Mouse (Mus musculus) mouse embryonic stem cell (cell line): ENCODE data around the gene Alkbh4.
"Not testable (repeated sequence)": the region's sequence is repeated elsewhere in the genome, so short reads cannot be mapped to it uniquely, and the experiment has no call there.

Source experiments
- in situ Hi-C, 2 experiments: fragments of 300-500 bp; cut with MboI; formaldehyde crosslinking; loops; 1 replicate in 1 of 2; 3 replicates in 1 of 2; pipeline ENCODE4 v1.14.3; 2019 to 2020; ENCODE audit warnings: low sequenced_read_pairs in 2 of 2, low pct_unique_long_range_greater_than_20kb in 1 of 2, mixed read lengths in 1 of 2; ENCODE audit not compliant: unreplicated experiment in 1 of 2

The Alkbh4 gene

DNA sequence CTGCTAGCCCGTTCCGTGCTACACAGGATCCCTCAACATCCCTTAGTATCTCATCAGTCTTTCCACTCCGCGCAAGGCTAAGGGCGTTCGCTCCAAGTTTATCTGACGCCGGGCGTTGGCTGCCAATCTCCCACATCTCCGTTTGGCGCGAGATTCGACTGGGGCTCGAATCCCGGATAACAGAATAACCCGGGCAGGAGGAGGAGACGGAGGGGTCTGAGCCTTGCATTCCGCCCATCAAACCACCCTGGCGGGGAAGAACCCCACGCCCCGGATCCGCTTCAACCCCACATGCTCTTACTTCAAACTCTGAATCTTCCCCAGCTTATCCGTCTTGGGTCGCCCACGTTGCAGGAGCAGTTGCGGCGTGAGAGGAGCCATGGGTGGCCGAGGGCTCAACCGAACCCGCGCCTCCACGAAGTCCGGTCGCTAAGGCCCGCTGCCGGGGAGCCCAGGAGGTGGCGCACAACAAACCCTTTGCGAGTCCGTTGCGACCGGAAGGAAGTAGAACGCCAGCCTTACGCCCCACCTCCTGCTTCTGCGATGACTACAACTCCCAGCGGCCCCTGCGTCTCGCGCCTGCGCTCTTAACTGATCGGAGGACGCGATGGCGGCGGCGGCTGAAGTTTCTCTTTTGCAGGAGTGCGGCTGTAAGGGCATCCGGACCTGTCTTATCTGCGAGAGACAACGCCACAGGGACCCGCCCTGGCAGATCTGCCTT, at the start of gene Alkbh4, which contains the start of gene Lrwd1:
Gene Alkbh4, plus strand, starts transcription at position 576 of the 721 bp plus-strand sequence.
Gene Lrwd1, minus strand, starts transcription at position 504 of the 721 bp plus-strand sequence.
- in situ Hi-C loops = no loop called here

DNA sequence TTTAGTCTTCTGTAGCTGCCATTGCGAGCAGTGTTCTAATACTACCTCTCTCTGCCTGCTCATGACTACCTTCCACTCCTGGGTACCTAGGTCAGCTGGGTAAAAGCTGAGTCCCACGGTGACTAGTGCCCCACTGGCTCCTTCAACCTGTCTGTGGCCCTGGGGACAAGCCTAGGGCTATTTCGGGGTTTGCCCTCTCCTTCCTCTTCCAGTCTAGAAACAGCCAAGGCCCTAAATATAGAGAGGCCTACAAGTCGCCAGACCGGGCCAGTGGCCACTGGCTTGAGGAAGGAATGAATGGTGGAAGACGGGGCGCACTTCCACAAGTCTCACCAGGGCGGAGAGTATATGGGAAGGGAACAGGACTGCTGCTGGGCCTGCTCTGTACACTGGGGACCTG, 49.7 kb upstream of the Alkbh4 start:
- in situ Hi-C loops = no loop called here

DNA sequence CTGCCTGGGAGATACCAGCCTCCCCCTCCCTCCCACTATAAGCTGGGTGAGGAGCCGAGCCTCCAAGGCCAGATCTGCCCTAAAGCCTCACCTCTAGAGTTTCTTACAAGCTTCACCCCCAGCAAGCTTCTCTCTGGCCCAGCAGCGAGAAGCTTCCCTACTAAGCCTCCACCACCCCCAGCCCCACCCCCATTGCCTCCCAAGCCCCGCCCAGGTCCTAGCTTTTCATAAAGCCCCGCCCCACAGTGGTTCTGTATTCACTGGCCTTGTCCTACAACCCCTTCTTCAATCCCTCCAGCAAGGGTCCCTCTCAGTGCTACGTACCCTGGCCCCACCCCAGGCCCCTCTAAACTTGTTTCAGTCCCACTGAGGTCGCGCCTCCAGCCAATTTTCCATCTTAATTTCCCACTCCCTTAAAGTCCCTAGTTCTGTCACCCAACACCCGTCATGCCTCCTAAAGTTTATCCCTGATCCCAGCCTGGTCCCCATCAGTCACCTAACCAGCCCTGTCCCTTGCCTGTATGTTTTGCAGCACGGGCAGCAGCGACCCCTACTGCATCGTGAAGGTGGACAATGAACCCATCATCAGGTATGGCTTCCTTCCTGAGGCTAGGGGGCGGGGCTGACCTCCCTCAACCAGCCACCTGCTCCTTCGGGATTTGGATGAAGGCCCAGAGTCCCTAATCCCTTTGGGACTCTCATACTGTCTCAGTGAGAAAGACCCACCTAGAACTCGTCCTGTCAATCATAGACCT, 46.9 kb upstream of the Alkbh4 start:
- in situ Hi-C loops = no loop called here

DNA sequence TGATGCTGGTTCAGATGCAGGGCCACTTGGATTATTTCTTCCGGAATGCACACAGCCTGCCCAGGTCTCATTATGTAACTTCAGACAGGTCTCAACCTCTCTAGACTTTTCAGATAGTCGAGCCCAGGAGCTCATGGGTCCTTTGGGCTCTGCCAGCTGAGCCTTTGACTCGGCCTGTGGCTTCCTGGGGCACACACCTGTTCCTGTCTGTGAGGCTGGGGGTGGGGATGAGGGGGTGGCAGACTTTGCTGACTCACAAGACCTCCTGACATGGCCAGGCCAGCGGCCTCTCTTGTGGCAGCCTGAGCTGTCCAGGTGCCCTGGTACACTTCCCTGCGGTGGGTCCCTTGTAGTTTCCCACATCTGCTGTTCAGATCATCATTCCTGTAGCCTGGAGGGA, 44.0 kb upstream of the Alkbh4 start:
- in situ Hi-C loops = no loop called here

DNA sequence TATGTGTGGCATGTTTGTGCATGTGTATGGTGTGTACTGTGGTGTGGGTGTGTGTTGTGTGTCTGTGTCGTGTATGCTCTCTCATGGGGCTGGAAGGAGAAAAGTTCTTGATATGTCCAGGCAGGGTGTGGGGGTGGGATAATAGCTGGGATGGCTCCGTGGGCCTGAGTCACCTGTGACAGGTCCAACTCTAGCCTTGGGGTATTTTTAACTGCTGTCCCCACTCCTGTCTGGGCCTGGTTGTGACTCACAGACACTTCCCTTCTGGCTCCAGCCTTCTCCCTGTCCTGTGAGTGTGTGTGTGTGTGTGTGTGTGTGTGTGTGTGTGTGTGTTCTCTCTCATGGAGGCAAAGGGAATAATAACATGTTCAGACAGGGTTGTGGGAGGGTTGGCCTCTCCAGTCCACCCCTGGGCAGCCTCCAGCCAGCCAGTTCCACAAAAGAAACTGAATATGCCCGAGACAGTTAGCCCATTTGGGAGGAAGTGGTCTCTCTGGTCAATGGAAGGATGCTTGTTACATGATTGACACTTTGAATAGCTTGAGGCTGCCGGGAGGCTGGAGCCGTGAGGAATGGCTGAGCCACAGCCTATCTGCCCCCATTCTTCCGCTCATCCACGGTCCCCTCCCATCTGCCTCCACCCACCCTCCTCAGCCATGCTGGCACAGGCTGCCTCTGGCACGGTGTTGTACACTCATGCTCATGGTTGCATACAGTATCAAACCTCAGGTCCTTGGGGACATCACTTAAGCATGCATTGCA, 41.5 kb upstream of the Alkbh4 start:
- in situ Hi-C loops = no loop called here

DNA sequence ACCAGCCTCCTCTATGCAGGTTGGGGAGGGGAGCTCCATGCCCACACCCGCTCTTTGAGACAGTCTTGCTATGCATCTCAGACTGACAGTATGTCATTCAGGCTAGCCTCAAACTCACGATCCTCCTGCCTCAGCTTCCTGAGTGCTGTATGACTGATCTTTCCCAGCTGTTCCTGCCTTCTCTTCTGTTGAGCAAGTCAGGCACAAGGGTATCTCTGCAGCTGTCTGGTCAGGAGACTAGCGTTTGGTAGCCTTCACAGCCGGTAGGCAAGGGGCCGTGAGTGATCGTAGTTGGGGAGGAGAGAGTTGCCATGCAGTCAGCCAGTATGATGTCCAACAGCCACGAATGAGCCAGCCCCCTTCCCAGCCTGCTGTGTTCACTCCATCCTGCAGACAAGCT, 40.9 kb upstream of the Alkbh4 start:
- in situ Hi-C loops = no loop called here

DNA sequence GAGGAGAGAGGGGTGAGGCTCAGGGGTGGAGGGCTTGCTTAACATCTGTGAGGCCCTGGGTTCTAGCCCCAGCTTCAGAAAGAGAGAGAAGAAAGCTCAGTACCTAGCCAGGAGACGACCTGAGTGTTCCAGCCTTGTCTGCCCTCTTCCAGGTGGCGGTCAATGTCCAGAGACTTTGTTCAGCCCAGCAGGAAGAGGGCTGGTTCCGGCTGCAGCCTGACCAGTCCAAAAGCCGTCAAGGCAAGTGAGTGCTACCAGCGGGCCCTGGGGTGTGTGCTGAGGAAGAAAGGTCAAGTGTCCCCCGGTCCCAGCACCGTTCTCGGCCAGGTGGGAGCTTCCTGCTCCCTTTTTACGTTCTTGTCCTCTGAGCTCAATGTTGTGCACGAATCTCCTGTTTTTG, 37.4 kb upstream of the Alkbh4 start:
- in situ Hi-C loops = no loop called here

DNA sequence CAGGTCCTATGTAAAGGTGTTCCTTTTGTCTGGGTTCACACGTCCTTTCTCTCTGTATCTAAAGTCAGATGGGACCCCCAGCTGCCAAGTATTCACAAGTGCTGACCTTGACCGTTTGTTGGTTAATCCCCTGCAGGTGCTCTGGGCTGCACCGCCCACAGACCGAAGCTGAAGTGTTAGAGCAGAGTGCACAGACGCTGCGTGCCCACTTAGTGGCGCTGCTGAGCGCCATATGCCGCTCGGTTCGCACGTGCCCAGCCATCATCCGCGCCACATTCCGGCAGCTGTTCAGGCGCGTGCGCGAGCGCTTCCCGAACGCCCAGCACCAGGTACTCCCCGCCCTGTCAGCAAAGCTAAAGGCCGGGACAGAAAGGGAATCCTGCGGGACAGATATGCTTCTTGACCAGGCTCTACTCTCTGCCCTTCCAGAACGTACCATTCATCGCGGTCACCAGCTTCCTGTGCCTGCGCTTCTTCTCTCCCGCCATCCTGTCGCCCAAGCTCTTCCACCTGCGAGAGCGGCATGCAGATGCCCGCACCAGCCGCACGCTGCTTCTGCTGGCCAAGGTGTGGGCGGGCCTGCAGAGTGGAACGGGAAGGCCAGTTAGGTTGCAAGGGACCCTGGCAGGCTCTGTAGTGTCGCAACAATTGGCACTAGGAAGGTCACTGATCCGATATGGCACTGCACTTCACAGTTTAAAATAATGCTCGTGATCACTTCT, 33.7 kb upstream of the Alkbh4 start:
- in situ Hi-C loops = no loop called here

DNA sequence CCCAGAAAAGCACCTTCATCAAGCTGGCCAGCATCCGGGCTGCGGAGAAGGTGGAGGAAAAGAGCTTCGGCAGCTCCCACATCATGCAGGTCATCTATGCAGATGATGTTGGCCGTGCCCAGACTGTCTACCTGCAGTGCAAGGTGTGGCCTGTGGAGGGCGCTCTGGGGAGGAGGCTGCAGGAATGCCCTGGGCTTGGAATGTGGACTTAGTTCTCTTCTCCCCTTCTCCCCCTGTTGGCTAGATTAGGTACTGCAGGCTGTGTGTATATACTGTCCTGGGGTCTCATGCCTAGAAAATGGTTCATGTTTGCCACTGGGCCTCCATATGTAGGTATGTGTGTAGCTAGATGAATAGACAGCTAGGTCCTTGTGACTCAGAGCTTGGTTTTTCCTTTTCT, 31.4 kb upstream of the Alkbh4 start:
- in situ Hi-C loops = no loop called here

DNA sequence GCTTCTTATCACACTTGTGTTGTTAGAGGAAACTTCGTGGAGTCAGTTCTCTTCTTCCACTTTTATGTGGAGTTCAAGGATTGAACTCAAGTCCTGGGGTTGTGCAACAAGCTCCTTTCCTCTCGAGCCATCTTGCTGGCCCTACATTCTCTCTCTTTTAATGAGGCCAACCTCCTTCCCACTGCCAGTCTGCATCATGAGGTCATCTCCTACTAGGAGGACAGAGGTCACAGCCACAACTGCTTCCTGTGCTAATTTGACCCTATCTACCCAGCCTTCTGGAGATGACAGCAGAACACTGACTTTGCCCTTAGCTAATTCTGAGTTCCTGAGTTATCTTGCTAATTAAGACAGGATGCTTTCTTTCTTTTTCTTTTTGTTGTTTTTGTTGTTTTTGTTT, 27.5 kb upstream of the Alkbh4 start:
- in situ Hi-C loops = no loop called here

DNA sequence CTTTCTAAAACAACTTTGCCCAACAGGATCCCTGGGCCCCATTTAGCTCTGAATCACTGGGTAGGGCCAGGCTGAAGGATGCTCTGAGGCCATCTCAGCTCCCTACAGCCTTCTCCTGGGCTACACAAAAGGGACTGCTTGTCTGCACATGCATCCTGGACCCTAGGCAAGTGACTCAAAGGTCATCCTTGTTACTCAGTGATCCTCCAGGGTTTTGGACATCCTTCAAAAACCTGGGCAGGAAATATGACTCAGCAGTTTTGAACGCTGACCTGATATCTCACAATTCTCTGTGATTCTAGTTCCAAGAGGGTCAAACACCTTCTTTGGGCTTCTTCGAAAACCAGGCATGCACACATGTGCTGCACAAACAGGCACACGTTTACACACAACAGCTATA, 26.9 kb upstream of the Alkbh4 start:
- in situ Hi-C loops = no loop called here

DNA sequence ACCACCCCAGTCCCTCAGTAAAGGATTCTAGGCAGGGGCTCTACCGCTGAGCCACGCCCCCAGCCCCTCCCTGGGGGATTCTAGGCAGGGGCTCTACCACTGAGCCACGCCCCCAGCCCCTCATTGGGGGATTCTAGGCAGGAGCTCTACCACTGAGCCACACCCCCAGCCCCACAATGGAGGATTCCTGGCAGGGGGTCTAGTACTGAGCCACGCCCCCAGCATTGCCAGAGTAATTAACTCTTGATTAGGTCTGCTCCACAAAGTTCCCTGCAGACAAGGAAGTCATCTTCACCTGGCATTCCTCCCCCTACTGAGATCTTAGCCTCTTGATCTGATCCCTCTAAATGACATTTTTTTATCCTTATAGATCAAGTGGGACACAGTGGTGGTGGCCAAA, 22.4 kb upstream of the Alkbh4 start:
- in situ Hi-C loops = not testable (repeated sequence)

DNA sequence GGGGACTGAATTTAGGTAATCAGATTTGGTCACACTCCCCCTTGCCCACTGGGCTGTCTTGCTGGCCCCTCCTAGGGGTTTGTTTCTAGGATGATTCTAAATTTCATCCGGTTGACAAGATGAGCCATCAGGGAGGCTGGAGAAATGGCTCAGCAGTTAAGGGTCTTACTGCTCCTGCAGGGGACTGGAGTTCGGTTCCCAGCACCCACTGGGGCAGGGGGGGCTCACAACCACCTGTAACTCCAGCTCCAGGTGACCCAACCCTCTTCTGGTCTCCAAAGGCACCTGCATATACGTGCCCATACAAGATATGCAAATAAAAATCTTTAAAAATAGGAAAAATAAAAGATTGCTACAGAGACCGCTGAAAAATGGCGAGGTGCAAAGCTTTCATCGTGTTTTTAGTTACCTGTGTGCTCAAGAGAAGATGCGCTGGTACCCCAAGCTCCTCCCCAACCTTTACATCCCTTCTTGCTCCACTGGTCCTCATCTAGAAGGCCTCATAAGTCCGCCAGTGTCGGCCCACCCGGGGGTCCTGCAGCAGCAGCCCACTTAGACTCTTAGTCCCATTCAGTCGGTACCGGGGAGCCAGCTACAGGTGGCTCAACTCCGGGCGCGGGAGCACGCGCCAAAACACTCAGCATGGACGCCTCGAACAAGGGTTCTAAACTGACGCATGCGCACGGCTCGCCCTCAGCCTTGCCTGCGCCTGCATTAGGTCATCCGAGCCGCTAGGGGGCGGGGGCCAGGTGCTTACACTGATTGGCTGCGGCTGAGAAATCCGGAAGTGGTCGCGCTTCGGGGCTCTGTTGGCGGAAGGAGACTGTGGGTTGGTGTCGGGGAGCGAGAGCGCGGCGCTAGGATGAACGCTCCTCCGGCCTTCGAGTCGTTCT, 19.8 kb upstream of the Alkbh4 start, which contains the start of gene Polr2j:
Gene Polr2j, plus strand, starts transcription at position 741 of the 893 bp plus-strand sequence.
- in situ Hi-C loops = no loop called here

DNA sequence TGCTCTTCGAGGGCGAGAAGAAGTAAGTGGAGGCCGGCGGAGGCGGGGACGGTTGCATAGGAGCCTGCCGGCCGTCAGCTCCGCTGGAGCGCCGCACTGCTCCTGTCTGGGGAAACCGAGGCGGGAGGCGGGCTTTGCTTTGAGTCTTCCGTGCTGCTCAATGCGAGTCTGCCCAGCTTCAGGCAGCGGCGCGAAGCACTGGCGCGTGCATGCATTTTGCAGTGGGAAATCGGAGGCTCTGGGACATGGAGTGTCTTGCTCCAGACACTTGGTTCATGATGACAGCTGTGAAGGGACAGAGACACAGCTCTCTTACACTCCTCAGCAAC, 19.2 kb upstream of the Alkbh4 start:
- in situ Hi-C loops = no loop called here

DNA sequence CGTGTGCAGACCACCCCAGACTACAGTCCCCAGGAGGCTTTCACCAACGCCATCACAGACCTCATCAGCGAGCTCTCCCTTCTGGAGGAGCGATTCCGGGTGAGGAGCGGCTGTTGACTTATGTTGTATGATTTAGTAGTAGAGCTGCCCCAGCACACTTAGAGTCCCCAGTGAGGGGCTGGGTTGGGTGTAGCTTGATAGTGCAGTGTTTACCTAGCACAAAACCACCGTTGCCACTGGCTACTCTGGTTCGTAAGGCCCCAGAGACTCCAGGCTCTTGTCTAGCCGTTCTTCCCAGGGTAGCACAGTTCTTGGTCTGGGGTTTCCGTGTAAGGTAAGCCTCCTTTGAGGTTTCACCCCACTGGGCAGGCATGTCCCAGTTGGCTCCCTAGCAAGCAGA, 13.8 kb upstream of the Alkbh4 start:
- in situ Hi-C loops = no loop called here

DNA sequence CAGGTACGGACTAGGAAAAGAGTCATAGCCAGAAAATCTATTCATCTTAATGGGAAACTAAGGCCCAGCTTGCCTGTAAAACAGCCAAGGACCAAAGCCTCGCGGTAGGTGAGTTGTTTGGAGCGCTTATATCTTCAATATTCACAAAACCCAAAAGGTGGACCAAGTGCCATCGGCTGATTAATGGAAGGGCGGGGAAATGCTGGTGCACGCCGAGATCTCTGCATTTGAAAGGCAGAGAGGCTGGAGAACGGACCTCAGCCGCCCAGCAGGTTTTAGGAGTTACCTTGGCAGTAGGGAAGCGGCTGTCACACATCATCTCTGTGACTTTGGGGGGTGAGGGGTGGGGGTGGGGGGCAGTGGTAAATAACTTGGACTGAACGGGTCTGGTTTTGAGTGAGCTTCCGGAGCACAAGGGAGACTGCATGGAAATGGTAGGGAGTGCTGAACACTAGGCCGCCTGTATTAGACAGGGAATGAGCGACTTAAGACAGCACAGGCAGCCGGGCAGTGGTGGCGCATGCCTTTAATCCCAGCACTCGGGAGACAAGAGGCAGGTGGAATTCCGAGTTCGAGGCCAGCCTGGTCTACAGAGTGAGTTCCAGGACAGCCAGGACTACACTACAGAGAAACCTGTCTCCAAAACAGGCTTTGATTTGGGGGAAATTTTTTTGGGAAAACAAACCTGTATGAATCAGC, 495 bp downstream of the Alkbh4 start:
- in situ Hi-C loops = no loop called here

DNA sequence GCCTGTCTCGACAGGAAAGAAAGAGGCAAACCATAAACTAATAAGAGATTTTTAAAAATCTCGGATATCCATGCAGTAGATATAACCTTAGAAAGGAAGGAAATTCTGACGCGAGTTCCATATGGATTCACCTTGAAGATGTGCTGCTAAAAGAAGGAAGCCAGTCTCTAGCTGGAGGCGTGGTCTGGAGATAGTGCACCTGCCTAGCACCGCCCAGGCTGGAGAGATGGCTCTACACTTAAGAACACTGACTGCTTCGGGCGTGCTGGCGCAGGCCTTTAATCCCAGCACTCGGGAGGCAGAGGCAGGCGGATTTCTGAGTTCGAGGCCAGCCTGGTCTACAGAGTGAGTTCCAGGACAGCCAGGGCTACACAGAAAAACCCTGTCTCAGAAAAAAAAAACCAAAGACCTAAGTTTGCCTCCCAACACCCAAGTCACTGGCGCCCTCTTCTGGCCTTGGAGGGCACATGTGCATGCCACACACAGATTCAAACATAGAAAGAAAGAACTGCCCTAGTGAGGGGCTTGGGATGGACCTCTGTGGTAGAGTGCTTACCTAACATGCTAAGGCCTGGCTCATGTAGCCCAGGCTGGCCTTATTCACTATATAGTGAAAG, 1.8 kb downstream of the Alkbh4 start:
- in situ Hi-C loops = no loop called here
